Mouse (Mus musculus) heart, postnatal 0 days (tissue): Measurements from ENCODE around the gene Gm28551.

ENCODE experiments used
- CTCF ChIP-seq: IDR thresholded peaks from 2 replicates; pipeline ENCODE4 v1.5.1; 2016; ENCODE audit warnings: antibody characterized with exemption, control low read depth, low read depth
- EP300 ChIP-seq: IDR thresholded peaks from 2 replicates; pipeline ENCODE4 v1.6.1; 2016; ENCODE audit warnings: antibody characterized with exemption, low read depth

GRCm38 (mm10) chr1:53358988-53359387 is 6.5 kb upstream of the Gm28551 start:
- TF ChIP-seq CTCF (no peak), EP300 (no peak)
